Mouse (Mus musculus): ENCODE results near the gene Zswim5. TPM values are rescaled to one million over a fixed set of nuclear protein-coding genes. Genes with fewer than 3 reads are reported as not detected.

The Zswim5 gene
- total RNA-seq, 4 experiments from 2014 or later: 0.05 to 0.17 (median 0.07) TPM

- no peak for DNase-seq (ENCODE audit: low spot score in 2 of 2)
These were observed 128.6 kb downstream of the Zswim5 start for GRCm38 (mm10) chr4:117005611-117006400.

DNA sequence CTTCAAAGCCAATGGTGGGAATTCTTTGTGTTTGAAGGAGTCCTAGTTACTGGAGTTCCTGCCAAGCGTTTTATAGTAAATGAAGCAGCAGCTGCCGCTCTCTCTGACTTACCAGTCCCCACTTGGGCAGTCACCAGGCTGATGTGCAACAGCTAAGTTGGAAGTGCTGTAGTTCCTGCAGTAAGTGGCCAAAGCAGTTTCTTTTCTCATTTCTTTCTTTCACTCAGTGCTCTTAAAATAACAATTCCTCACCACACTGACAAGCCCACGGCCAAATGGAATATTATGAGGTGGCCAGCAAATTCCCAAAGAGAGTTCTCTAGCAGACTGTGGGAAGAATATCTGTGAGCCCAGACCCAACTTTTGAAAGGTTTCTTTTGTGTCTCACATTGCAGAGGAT is 129.9 kb downstream of the Zswim5 start:
- no peak for DNase-seq (ENCODE audit: low spot score in 2 of 2)

GRCm38 (mm10) chr4:117010231-117010630 is 133.1 kb downstream of the Zswim5 start:
- no peak for DNase-seq (ENCODE audit: low spot score in 2 of 2)

DNA sequence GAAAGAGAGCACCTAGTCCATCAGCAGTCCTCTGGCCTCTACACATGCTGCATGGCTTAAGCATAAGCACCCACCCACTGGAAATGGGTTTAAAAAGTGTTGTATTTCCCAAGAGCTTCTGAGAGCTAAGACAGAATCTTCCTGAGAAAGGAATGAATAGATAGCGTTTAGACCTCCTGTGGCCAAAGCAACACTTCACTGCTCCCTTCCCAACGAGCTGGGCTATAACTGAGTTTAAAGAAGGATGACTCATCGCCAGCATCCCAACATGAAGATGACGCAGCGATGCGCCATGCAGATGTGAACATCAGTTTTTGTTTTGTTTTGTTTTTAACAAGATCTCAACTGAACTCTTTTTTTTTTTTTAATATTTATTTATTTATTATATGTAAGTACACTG is 136.4 kb downstream of the Zswim5 start:
- DNase-seq (ENCODE audit: low spot score in 2 of 2): no peak

DNA sequence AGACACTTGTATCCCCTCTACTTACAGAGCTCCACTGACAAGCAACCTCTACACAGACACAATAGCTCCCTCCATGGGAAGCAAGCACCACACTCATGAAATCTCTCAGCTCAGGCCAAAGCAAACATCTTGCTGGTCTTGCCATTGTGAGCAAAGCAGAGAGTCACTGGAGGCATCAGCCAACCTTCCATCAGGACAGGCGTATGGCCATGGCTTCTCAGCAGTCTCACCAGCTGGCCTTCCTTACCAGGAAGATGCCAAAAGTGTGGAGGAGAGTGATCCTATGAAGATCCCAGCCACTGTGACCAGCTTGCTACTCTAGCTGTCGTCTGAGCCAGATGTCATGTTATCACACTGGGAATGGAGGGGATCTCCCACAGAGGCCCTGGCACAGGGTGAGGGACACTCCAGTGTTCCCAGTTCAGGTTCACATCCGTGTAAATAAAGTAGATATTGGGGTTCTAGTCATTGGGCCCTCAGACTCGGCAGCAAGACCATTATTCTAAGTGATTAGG is 137.8 kb downstream of the Zswim5 start:
- DNase-seq (ENCODE audit: low spot score in 2 of 2): no peak

DNA sequence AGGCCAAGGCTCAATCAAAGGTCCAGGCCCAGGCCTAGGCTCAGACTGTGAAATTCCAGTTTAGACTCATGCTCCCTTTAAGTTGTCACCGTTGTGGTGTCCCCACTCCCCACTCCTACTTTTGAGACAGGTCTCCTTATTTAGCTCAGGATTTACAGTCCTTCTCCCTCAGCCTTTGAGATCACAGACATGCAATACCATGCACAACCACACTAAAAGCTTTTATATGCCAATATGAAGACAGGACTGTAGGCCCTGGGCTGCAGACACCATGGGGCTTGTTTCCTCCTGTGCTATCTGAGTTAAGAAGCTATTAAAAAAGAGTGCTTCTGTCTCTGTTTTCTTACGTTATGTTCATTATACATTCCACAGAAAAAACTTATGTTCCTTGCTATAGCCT is 140.6 kb downstream of the Zswim5 start:
- no peak for DNase-seq (ENCODE audit: low spot score in 2 of 2)

GRCm38 (mm10) chr4:117018327-117018726 is 141.2 kb downstream of the Zswim5 start:
- DNase-seq (ENCODE audit: low spot score in 2 of 2): no peak

GRCm38 (mm10) chr4:117019206-117020134 is 142.3 kb downstream of the Zswim5 start, which contains the start of gene Eif2b3:
Eif2b3 (plus strand) TSS chr4:117019402.
- peak; percentile 78 to 83 for DNase-seq (ENCODE audit: low spot score in 2 of 2)

GRCm38 (mm10) chr4:117023469-117023868 is 146.3 kb downstream of the Zswim5 start:
- no peak for DNase-seq (ENCODE audit: low spot score in 2 of 2)

- no peak for DNase-seq (ENCODE audit: low spot score in 2 of 2)
These were observed 153.9 kb downstream of the Zswim5 start for GRCm38 (mm10) chr4:117031105-117031504.

Other genes with a start within 250 kb of the Zswim5 start
- 10 to 100 TPM in 2 of 4 experiments, 1 to 10 TPM in 2; 7.8 to 13.0 (median 9.5) TPM for gene Nasp, start 249.4 kb upstream of the Zswim5 start, total RNA-seq (2022)
- gene Akr1a1, start 225.7 kb upstream of the Zswim5 start, total RNA-seq (2022): 100 to 1,000 TPM; 187 to 206 (median 199) TPM
- gene Prdx1, start 191.8 kb upstream of the Zswim5 start, total RNA-seq (2022): 100 to 1,000 TPM; 247 to 330 (median 264) TPM
- gene Mmachc, start 169.0 kb upstream of the Zswim5 start, total RNA-seq (2022): 10 to 100 TPM; 30.4 to 34.6 (median 33.3) TPM
- gene Ccdc163, start 168.9 kb upstream of the Zswim5 start, total RNA-seq (2022): 1 to 10 TPM; 1.2 to 2.2 (median 1.7) TPM
- 1 to 10 TPM; 1.6 to 1.9 (median 1.7) TPM for gene Tesk2, start 156.4 kb upstream of the Zswim5 start, total RNA-seq (2022)
- gene Toe1, start 69.7 kb upstream of the Zswim5 start, total RNA-seq (2022): 1 to 10 TPM; 4.1 to 6.1 (median 4.5) TPM
- gene Mutyh, start 69.7 kb upstream of the Zswim5 start, total RNA-seq (2022): 1 to 10 TPM in 1 of 4 experiments, under 1 TPM in 3; 0.58 to 1.1 (median 0.87) TPM
- gene Hpdl, start 55.7 kb upstream of the Zswim5 start, total RNA-seq (2022): 1 to 10 TPM in 3 of 4 experiments, under 1 TPM in 1; 0.78 to 1.8 (median 1.3) TPM
- 10 to 100 TPM; 63.0 to 69.1 (median 65.4) TPM for gene Urod, start 117.0 kb downstream of the Zswim5 start, total RNA-seq (2022)
- gene Hectd3, start 117.9 kb downstream of the Zswim5 start, total RNA-seq (2022): 10 to 100 TPM; 11.5 to 19.0 (median 14.5) TPM
- gene Eif2b3, start 142.0 kb downstream of the Zswim5 start, total RNA-seq (2022): 10 to 100 TPM; 18.3 to 24.1 (median 22.3) TPM
- under 1 TPM; 0.22 to 0.76 (median 0.69) TPM for gene Ptch2, start 218.7 kb downstream of the Zswim5 start, total RNA-seq (2022)
- 1 to 10 TPM; 1.6 to 3.2 (median 1.8) TPM for gene Btbd19, start 248.3 kb downstream of the Zswim5 start, total RNA-seq (2022)
- gene Tctex1d4, start 249.4 kb downstream of the Zswim5 start, total RNA-seq (2022): not detected